Mouse (Mus musculus) kidney, embryonic 16.5 days (tissue): ENCODE measurements around the gene Ccrl2. TPM values are rescaled to one million over a fixed set of nuclear protein-coding genes. Genes with fewer than 3 reads are reported as not detected.

Experiments used
- ATAC-seq: fragments of 200-750 bp; cut with Nextera tagmentation; 2 replicates; pipeline ENCODE4 v1.8.0; 2017; ENCODE audit warnings: moderate TSS enrichment; ENCODE audit not compliant: low FRiP score, low TSS enrichment
- H3K27ac ChIP-seq: fragments of 300-500 bp; sonication (generic); 2 replicates; pipeline ENCODE4 v1.5.1; 2014; ENCODE audit warnings: low read length
- H3K27me3 ChIP-seq: fragments of 300-500 bp; sonication (generic); 2 replicates; pipeline ENCODE4 v1.6.1; 2014; ENCODE audit warnings: low read length, control low read depth, mixed read lengths; ENCODE audit not compliant: insufficient read depth
- H3K36me3 ChIP-seq: fragments of 300-500 bp; sonication (generic); 2 replicates; pipeline ENCODE4 v1.6.1; 2014; ENCODE audit warnings: low read length, control low read depth, mixed read lengths; ENCODE audit not compliant: insufficient read depth
- H3K4me1 ChIP-seq: fragments of 300-500 bp; sonication (generic); 2 replicates; pipeline ENCODE4 v1.6.1; 2014; ENCODE audit warnings: low read length, control low read depth, mixed read lengths; ENCODE audit not compliant: insufficient read depth
- H3K4me2 ChIP-seq: fragments of 300-500 bp; sonication (generic); replicated peaks from 2 replicates; pipeline ENCODE4 v1.6.1; 2014; ENCODE audit warnings: low read depth, low read length
- H3K4me3 ChIP-seq: fragments of 300-500 bp; sonication (generic); 2 replicates; pipeline ENCODE4 v1.5.1; 2014; ENCODE audit warnings: mild to moderate bottlenecking, low read length
- H3K9ac ChIP-seq: fragments of 300-500 bp; sonication (generic); replicated peaks from 2 replicates; pipeline ENCODE4 v1.6.1; 2014; ENCODE audit warnings: low read length
- H3K9me3 ChIP-seq: fragments of 300-500 bp; sonication (generic); 2 replicates; pipeline ENCODE4 v1.6.1; 2016; ENCODE audit warnings: low read length, control low read depth
- WGBS: fragments of 180-500 bp; shearing (Covaris S2); extraction: QIAGEN DNeasy Blood & Tissue Kit; methylation state at CpG from one replicate; pipeline ENCODE4 v1.1.7; 2014; 5-methylcytosine and 5-hydroxymethylcytosine counted together
- polyA plus RNA-seq: library from polyadenylated mRNA; unstranded; fragments of >200 nt; fragmentation: Nextera tagmentation; extraction: Ambion mirVana; gene quantifications from 2 replicates; pipeline ENCODE4 v1.2.1, GENCODE M21; 2015

Ccrl2 gene
- polyA plus RNA-seq, 1 experiment from 2014 or later = 1.2 TPM

DNA sequence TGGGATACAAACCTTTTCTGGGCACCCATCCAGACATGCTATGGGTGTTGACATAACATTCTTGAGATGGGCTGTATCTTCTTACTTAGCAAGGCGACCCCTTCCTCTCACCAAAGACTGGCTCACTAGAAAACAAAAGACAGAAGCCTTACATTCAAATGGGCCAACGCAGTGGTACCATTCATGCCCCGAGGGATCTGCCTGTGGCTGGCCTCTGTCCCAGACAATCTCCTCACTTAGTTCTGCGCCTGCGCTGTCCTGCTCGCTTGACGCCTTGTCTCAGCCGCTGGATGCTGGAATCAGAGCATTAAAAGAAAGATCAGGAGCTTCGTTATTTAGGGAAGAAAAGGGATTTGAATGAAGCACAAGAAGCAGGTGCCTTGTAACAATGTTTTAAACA is 35.3 kb upstream of the Ccrl2 start:
- Histone ChIP-seq H3K36me3 (no peaks in the 10 kb centered on the region), H3K27ac (no peak overlapping the region), H3K4me1 (peaks cover 27% of the 10 kb centered on the region), H3K9me3 (no peaks in the 10 kb centered on the region), H3K4me2 (no peak overlapping the region), H3K9ac (no peak overlapping the region), H3K4me3 (no peak overlapping the region), H3K27me3 (no peaks in the 10 kb centered on the region; the same call in 1 of the 2 replicates)
- 74% methylated on average over 9 of the region's 9 CpGs for WGBS
- ATAC-seq = no peak

- Histone ChIP-seq H3K27ac (no peak overlapping the region), H3K27me3 (no peaks in the 10 kb centered on the region; the same call in 1 of the 2 replicates), H3K4me3 (no peak overlapping the region), H3K9me3 (no peaks in the 10 kb centered on the region), H3K4me1 (0 out of 2 replicates have a peak, but pooled peaks cover 9% of the 10 kb centered on the region), H3K36me3 (no peaks in the 10 kb centered on the region), H3K9ac (no peak overlapping the region), H3K4me2 (no peak overlapping the region)
- 44% methylated on average over 7 of the region's 7 CpGs for whole genome bisulfite sequencing
- ATAC-seq = no peak
These were observed 31.6 kb upstream of the Ccrl2 start for GRCm38 (mm10) chr9:111088886-111089285.

GRCm38 (mm10) chr9:111087960-111088359 is 30.6 kb upstream of the Ccrl2 start:
- no peak for ATAC-seq
- Histone ChIP-seq H3K9me3 (no peaks in the 10 kb centered on the region), H3K9ac (no peak overlapping the region), H3K4me1 (0 out of 2 replicates have a peak, but pooled peaks cover 9% of the 10 kb centered on the region), H3K4me3 (no peak overlapping the region), H3K27me3 (no peaks in the 10 kb centered on the region; the same call in 1 of the 2 replicates), H3K36me3 (no peaks in the 10 kb centered on the region), H3K4me2 (no peak overlapping the region), H3K27ac (no peak overlapping the region)
- WGBS = 21% methylated on average over 5 of the region's 5 CpGs

- Histone ChIP-seq H3K4me1 (0 out of 2 replicates have a peak, but pooled peaks cover 9% of the 10 kb centered on the region), H3K4me3 (no peak overlapping the region), H3K4me2 (no peak overlapping the region), H3K36me3 (no peaks in the 10 kb centered on the region), H3K27me3 (no peaks in the 10 kb centered on the region; the same call in 1 of the 2 replicates), H3K27ac (no peak overlapping the region), H3K9me3 (no peaks in the 10 kb centered on the region), H3K9ac (no peak overlapping the region)
- no peak for ATAC-seq
- 45% methylated on average over 3 of the region's 3 CpGs for WGBS
These were observed 29.8 kb upstream of the Ccrl2 start for GRCm38 (mm10) chr9:111086995-111087606.

DNA sequence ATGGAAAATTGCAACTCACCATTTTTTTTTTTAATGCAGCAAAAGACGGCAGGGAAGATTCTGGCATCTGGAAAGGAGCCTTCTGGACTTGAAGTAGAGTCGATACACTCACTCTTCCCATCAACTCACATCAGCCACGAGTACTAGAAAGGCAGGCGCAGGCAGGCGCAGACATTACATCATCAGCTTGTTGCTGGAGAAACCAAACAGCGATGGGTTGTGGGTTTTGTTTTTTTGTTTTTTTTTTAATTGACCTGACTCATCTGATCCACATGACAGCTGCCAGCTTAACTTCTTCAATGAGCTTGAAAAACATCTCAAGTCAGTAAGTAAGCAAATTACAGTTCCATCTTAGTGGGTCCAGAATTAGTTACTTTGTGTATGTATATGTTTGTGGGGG is 28.8 kb upstream of the Ccrl2 start:
- no peak overlapping the region for H3K9ac ChIP-seq
- WGBS = 81% methylated on average over 6 of the region's 6 CpGs
- H3K27ac ChIP-seq = no peak overlapping the region
- H3K9me3 ChIP-seq = no peaks in the 10 kb centered on the region
- ATAC-seq = no peak
- no peak overlapping the region for H3K4me3 ChIP-seq
- H3K4me2 ChIP-seq = no peak overlapping the region
- H3K27me3 ChIP-seq = no peaks in the 10 kb centered on the region; the same call in 1 of the 2 replicates
- 0 out of 2 replicates have a peak, but pooled peaks cover 9% of the 10 kb centered on the region for H3K4me1 ChIP-seq
- no peaks in the 10 kb centered on the region for H3K36me3 ChIP-seq

- Histone ChIP-seq H3K36me3 (no peaks in the 10 kb centered on the region), H3K9me3 (no peaks in the 10 kb centered on the region), H3K4me1 (0 out of 2 replicates have a peak, but pooled peaks cover 9% of the 10 kb centered on the region), H3K27me3 (no peaks in the 10 kb centered on the region; the same call in 1 of the 2 replicates), H3K4me2 (no peak overlapping the region), H3K4me3 (no peak overlapping the region), H3K27ac (no peak overlapping the region), H3K9ac (no peak overlapping the region)
- WGBS = 54% methylated on average over 4 of the region's 4 CpGs
- no peak for ATAC-seq
These were observed 28.0 kb upstream of the Ccrl2 start for GRCm38 (mm10) chr9:111085329-111085728.

DNA sequence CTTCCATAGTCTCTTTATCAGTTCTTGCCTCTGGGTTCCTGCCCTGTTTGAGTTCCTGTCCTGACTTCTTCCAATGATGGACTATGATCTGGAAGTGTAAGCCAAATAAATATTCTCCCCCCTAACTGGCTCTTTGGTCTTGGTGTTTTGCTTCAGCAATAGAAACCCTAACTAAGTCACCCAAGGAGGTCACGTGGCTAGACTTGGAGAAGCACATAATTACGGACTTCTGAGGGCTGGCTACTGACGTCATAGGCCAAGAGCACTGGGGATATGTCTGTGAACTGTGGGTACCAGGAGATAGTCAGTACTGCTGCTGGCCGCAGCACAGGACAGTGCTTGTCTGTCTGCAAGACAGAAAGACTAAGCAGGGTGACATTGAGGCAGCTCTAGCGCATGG is 24.4 kb upstream of the Ccrl2 start:
- Histone ChIP-seq H3K4me3 (no peak overlapping the region), H3K4me2 (no peak overlapping the region), H3K27ac (no peak overlapping the region), H3K9me3 (no peaks in the 10 kb centered on the region), H3K27me3 (no peaks in the 10 kb centered on the region), H3K36me3 (no peaks in the 10 kb centered on the region), H3K4me1 (no peaks in the 10 kb centered on the region), H3K9ac (no peak overlapping the region)
- ATAC-seq = no peak
- 80% methylated on average over 5 of the region's 5 CpGs for WGBS

- Histone ChIP-seq H3K4me2 (no peak overlapping the region), H3K9ac (no peak overlapping the region), H3K27ac (no peak overlapping the region), H3K36me3 (no peaks in the 10 kb centered on the region), H3K9me3 (no peaks in the 10 kb centered on the region), H3K4me1 (no peaks in the 10 kb centered on the region), H3K27me3 (no peaks in the 10 kb centered on the region), H3K4me3 (no peak overlapping the region)
- no peak for ATAC-seq
- 91% methylated on average over 8 of the region's 8 CpGs for WGBS
These were observed 23.5 kb upstream of the Ccrl2 start for GRCm38 (mm10) chr9:111080801-111081200.

GRCm38 (mm10) chr9:111077745-111078144 is 20.4 kb upstream of the Ccrl2 start:
- H3K9me3 ChIP-seq = peaks cover 9% of the 10 kb centered on the region
- no peak overlapping the region for H3K27ac ChIP-seq
- no peaks in the 10 kb centered on the region for H3K4me1 ChIP-seq
- WGBS = 57% methylated on average over 5 of the region's 5 CpGs
- H3K9ac ChIP-seq = no peak overlapping the region
- H3K36me3 ChIP-seq = no peaks in the 10 kb centered on the region
- H3K4me3 ChIP-seq = no peak overlapping the region
- no peaks in the 10 kb centered on the region for H3K27me3 ChIP-seq
- H3K4me2 ChIP-seq = no peak overlapping the region
- no peak for ATAC-seq

GRCm38 (mm10) chr9:111072971-111073370 is 15.7 kb upstream of the Ccrl2 start:
- Histone ChIP-seq H3K27me3 (no peaks in the 10 kb centered on the region), H3K4me3 (no peak overlapping the region), H3K36me3 (no peaks in the 10 kb centered on the region), H3K4me2 (no peak overlapping the region), H3K4me1 (0 out of 2 replicates have a peak, but pooled peaks cover 3% of the 10 kb centered on the region), H3K9me3 (peaks cover 9% of the 10 kb centered on the region), H3K9ac (no peak overlapping the region), H3K27ac (no peak overlapping the region)
- no peak for ATAC-seq
- 67% methylated on average over 4 of the region's 4 CpGs for WGBS
